Mouse (Mus musculus): ENCODE measurements around the gene Calm5. TPM values are rescaled to one million over a fixed set of nuclear protein-coding genes. Genes with fewer than 3 reads are reported as not detected.
"Not testable (repeated sequence)": the region's sequence is repeated elsewhere in the genome, so short reads cannot be mapped to it uniquely, and the experiment has no call there.

The Calm5 gene
- polyA plus RNA-seq, 1 experiment from 2014 or later: not detected

GRCm38 (mm10) chr13:3892601-3893000, 38.6 kb downstream of the Calm5 start:
- H3K27ac ChIP-seq: no peak overlapping the region
- no peaks in the 10 kb centered on the region for H3K9me3 ChIP-seq (replicated peaks)
- H3K9ac ChIP-seq: peak overlapping the region; percentile 69
- peaks cover 17% of the 10 kb centered on the region for H3K4me1 ChIP-seq (replicated peaks)
- ATAC-seq (replicated peaks; ENCODE audit: insufficient number of reproducible peaks, insufficient read depth, low FRiP score, low read depth): no peak
- H3K27me3 ChIP-seq: no peaks in the 10 kb centered on the region
- peak overlapping the region; percentile 74 for H3K4me2 ChIP-seq
- WGBS: 9% methylated on average over 7 of the region's 7 CpGs
- peak overlapping the region; percentile 70 for H3K4me3 ChIP-seq
- peaks cover 12% of the 10 kb centered on the region for H3K36me3 ChIP-seq

GRCm38 (mm10) chr13:3893126-3893734, 39.3 kb downstream of the Calm5 start:
- WGBS: under 1% methylated on average over 35 of the region's 35 CpGs
- peaks cover 17% of the 10 kb centered on the region for H3K4me1 ChIP-seq (replicated peaks)
- H3K4me2 ChIP-seq: peak overlapping the region; percentile 74
- peak overlapping the region; percentile 69 for H3K9ac ChIP-seq
- no peaks in the 10 kb centered on the region for H3K27me3 ChIP-seq
- H3K27ac ChIP-seq: peak overlapping the region; percentile 85
- ATAC-seq (replicated peaks; ENCODE audit: insufficient number of reproducible peaks, insufficient read depth, low FRiP score, low read depth): peak; percentile 98
- H3K4me3 ChIP-seq: peak overlapping the region; percentile 70
- H3K36me3 ChIP-seq: peaks cover 5% of the 10 kb centered on the region
- no peaks in the 10 kb centered on the region for H3K9me3 ChIP-seq (replicated peaks)

GRCm38 (mm10) chr13:3894549-3894948, 40.6 kb downstream of the Calm5 start:
- H3K36me3 ChIP-seq: no peaks in the 10 kb centered on the region
- ATAC-seq (replicated peaks; ENCODE audit: insufficient number of reproducible peaks, insufficient read depth, low FRiP score, low read depth): no peak
- no peaks in the 10 kb centered on the region for H3K27me3 ChIP-seq
- H3K4me2 ChIP-seq: no peak overlapping the region
- no peak overlapping the region for H3K27ac ChIP-seq
- H3K4me3 ChIP-seq: no peak overlapping the region
- no peak overlapping the region for H3K9ac ChIP-seq
- no peaks in the 10 kb centered on the region for H3K9me3 ChIP-seq (replicated peaks)
- H3K4me1 ChIP-seq (replicated peaks): peaks cover 15% of the 10 kb centered on the region
- WGBS: 71% methylated on average over 8 of the region's 8 CpGs

- Histone ChIP-seq H3K4me2 (no peak overlapping the region), H3K4me1 (replicated peaks) (peaks cover 15% of the 10 kb centered on the region), H3K9ac (no peak overlapping the region), H3K4me3 (no peak overlapping the region), H3K9me3 (replicated peaks) (no peaks in the 10 kb centered on the region), H3K27me3 (no peaks in the 10 kb centered on the region), H3K36me3 (no peaks in the 10 kb centered on the region), H3K27ac (no peak overlapping the region)
- WGBS: 78% methylated on average over 8 of the region's 8 CpGs
- ATAC-seq (replicated peaks; ENCODE audit: insufficient number of reproducible peaks, insufficient read depth, low FRiP score, low read depth): no peak
Observed at GRCm38 (mm10) chr13:3895397-3895980, 41.5 kb downstream of the Calm5 start.

- Histone ChIP-seq H3K36me3 (no peaks in the 10 kb centered on the region), H3K9ac (no peak overlapping the region), H3K9me3 (replicated peaks) (no peaks in the 10 kb centered on the region), H3K27ac (no peak overlapping the region), H3K4me3 (no peak overlapping the region), H3K27me3 (no peaks in the 10 kb centered on the region), H3K4me1 (replicated peaks) (peaks cover 15% of the 10 kb centered on the region), H3K4me2 (no peak overlapping the region)
- 81% methylated on average over 6 of the region's 6 CpGs for whole genome bisulfite sequencing
- ATAC-seq (replicated peaks; ENCODE audit: insufficient number of reproducible peaks, insufficient read depth, low FRiP score, low read depth): no peak
Observed at GRCm38 (mm10) chr13:3896032-3896431, 42.1 kb downstream of the Calm5 start.

- H3K4me2 ChIP-seq: no peak overlapping the region
- ATAC-seq (replicated peaks; ENCODE audit: insufficient number of reproducible peaks, insufficient read depth, low FRiP score, low read depth): no peak
- no peak overlapping the region for H3K27ac ChIP-seq
- no peaks in the 10 kb centered on the region for H3K9me3 ChIP-seq (replicated peaks)
- no peaks in the 10 kb centered on the region for H3K27me3 ChIP-seq
- H3K36me3 ChIP-seq: no peaks in the 10 kb centered on the region
- peaks cover 8% of the 10 kb centered on the region for H3K4me1 ChIP-seq (replicated peaks)
- no peak overlapping the region for H3K9ac ChIP-seq
- 29% methylated on average over 5 of the region's 5 CpGs for WGBS
- no peak overlapping the region for H3K4me3 ChIP-seq
Observed at GRCm38 (mm10) chr13:3896913-3897312, 42.9 kb downstream of the Calm5 start.

- not testable (repeated sequence) for H3K4me3 ChIP-seq; H3K27me3 ChIP-seq; H3K9ac ChIP-seq; H3K4me1 ChIP-seq (replicated peaks); H3K9me3 ChIP-seq (replicated peaks); H3K27ac ChIP-seq; ATAC-seq (replicated peaks; ENCODE audit: insufficient number of reproducible peaks, insufficient read depth, low FRiP score, low read depth); H3K4me2 ChIP-seq; H3K36me3 ChIP-seq
- WGBS: 93% methylated on average over 5 of the region's 5 CpGs
Observed at GRCm38 (mm10) chr13:3898202-3898601, 44.2 kb downstream of the Calm5 start.

GRCm38 (mm10) chr13:3899301-3899700, 45.3 kb downstream of the Calm5 start:
- Histone ChIP-seq H3K4me1 (replicated peaks) (no peaks in the 10 kb centered on the region), H3K9ac (no peak overlapping the region), H3K27me3 (no peaks in the 10 kb centered on the region), H3K4me3 (no peak overlapping the region), H3K27ac (no peak overlapping the region), H3K36me3 (peaks cover 5% of the 10 kb centered on the region; the same call in 1 of the 2 replicates), H3K9me3 (replicated peaks) (no peaks in the 10 kb centered on the region), H3K4me2 (no peak overlapping the region)
- ATAC-seq (replicated peaks; ENCODE audit: insufficient number of reproducible peaks, insufficient read depth, low FRiP score, low read depth): no peak
- 85% methylated on average over 9 of the region's 9 CpGs for WGBS

Other genes starting within 250 kb of the Calm5 start
- gene Fam208b, start 243.1 kb upstream of the Calm5 start, polyA plus RNA-seq (2015; fragmentation: Nextera tagmentation; extraction: Ambion mirVana): 8.8 and 9.3 TPM in 2 replicates
- 4.7 and 6.4 TPM in 2 replicates for gene Asb13, start 220.1 kb upstream of the Calm5 start, polyA plus RNA-seq (2015; fragmentation: Nextera tagmentation; extraction: Ambion mirVana)
- gene Calml3, start 49.9 kb upstream of the Calm5 start, polyA plus RNA-seq (2015; fragmentation: Nextera tagmentation; extraction: Ambion mirVana): 0.37 TPM in 1 of 2 replicates, not detected in the other
- 0.20 and 0.64 TPM in 2 replicates for gene Calm4, start 16.4 kb upstream of the Calm5 start, polyA plus RNA-seq (2015; fragmentation: Nextera tagmentation; extraction: Ambion mirVana)
- gene Net1, start 64.0 kb downstream of the Calm5 start, polyA plus RNA-seq (2015; fragmentation: Nextera tagmentation; extraction: Ambion mirVana): 36.8 and 40.1 TPM in 2 replicates
- gene Tubal3, start 64.1 kb downstream of the Calm5 start, polyA plus RNA-seq (2015; fragmentation: Nextera tagmentation; extraction: Ambion mirVana): not detected in 2 replicates
- not detected in 2 replicates for gene Ucn3, start 91.2 kb downstream of the Calm5 start, polyA plus RNA-seq (2015; fragmentation: Nextera tagmentation; extraction: Ambion mirVana)
- 3.1 and 3.7 TPM in 2 replicates for gene Akr1c14, start 194.8 kb downstream of the Calm5 start, polyA plus RNA-seq (2015; fragmentation: Nextera tagmentation; extraction: Ambion mirVana)